Mouse (Mus musculus) liver, embryonic 18 days (tissue): ENCODE data around the gene Ifitm5. TPM values are rescaled to one million over a fixed set of nuclear protein-coding genes. Genes with fewer than 3 reads are reported as not detected.

Source experiments
- polyA plus RNA-seq: library from polyadenylated mRNA; depleted of rRNA; stranded (reverse); fragments of >200 nt; gene quantifications from 2 replicates; pipeline ENCODE4 v1.2.3, GENCODE M21; 2012; rRNA removed

Gene Ifitm5
- polyA plus RNA-seq: 0.67 and 0.85 TPM in 2 replicates

DNA sequence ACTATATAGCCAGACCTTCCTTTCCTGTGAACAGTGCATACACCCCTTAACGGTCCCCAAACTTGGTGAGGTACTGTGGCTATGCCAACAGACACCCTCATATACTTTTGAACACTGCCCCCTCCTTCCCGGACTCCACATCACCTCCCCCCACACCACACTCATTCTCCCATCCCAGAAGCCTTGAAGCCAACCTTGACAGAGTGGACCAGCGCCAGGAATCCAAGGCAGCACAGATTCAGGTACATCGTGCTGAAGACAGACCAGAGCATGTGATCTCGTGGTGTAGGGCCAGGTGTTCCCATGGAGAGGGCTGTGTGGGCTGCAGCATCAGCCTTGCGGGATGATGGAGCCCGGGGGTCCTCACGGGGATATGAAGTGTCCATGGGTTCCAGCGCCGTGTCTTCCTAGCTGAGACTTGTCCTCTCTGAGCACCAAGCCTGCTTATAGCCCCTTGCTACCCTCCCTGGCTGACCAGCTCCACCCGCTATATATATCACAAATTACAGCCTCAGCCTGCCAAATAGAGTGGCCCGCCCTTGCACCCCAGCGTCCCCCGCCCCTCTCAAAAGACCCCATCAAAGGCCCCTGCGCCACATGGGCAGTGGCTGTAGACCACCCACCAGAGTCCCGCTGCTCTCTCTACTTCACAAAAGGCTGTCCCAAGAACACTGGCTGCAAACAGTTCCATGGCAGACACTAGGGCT is at the start of gene Ifitm5:
TSS of gene Ifitm5 (minus strand) at position 468 of the 707 bp plus-strand sequence.

DNA sequence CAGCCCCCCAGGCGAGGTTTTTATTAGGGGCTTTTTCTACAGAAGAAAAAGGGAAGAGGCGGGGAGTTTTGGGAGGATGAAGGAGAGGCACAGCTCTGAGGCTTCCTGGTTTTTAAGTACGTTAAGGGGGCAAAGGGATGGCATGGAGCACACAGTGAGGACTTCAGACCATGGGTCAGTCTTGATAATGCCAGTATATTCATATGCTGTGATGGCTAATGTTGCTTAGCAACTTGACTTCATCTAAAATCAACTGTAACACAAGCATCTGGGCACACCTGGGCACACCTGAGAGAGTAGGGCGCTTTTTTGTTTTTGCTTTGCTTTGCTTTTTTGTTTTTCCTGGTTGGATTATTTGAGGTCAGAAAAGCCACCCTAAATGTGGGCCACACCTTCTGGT is 16.8 kb upstream of the Ifitm5 start, which contains the start of gene Ifitm1:
TSS of gene Ifitm1 (plus strand) at position 301 of the 400 bp plus-strand sequence.

GRCm38 (mm10) chr7:140955758-140956555 is 5.9 kb upstream of the Ifitm5 start, which contains the start of the genes Gm45717 and Ifitm2:
Gene Gm45717, minus strand, starts transcription at chr7:140955937.
Gene Ifitm2, minus strand, starts transcription at chr7:140955987.

DNA sequence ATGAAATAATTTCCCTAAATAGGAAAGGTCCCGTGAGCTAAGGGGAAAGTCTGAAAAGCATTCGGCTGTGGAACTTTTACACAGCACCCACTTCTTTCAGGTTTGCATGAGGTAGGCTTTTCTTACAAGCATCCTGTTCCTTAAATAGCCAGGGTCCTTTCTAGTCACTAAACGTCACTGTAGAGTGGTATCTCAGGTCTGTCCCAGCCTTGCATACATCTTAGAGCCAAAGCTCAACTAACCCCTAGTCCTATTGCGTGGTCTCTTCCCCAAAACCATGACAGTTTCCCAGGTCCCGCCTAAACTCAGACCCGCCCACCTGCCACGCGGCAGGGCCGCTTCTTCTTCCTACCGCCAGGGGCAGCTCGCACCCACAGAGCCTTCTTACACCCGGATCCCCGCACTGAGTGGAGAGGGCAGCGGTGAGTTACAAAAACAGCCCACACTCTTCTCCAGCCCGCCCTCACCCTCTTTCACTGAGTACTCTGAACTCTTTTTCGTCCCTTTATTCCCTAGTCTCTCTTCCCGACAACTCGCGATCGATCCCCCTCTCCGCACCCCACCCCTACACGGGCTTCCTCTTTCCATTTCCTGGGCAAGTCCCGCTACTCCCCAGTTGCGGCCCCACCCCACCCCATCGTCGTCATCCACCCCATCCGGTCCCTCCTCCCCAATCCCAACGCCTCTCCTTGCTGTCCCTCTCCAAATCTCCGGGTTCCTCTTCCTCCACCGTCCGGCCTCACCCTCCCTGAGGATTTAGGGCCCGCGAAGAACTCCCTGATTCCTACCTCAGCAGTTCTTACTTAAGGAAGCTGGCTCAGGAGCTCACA is 8.7 kb downstream of the Ifitm5 start, which contains the start of gene Pgghg:
TSS of gene Pgghg (plus strand) at position 170 of the 830 bp plus-strand sequence.

GRCm38 (mm10) chr7:140920418-140921029 is 29.6 kb downstream of the Ifitm5 start, which contains the start of gene Nlrp6:
Gene Nlrp6, plus strand, starts transcription at chr7:140920902.

DNA sequence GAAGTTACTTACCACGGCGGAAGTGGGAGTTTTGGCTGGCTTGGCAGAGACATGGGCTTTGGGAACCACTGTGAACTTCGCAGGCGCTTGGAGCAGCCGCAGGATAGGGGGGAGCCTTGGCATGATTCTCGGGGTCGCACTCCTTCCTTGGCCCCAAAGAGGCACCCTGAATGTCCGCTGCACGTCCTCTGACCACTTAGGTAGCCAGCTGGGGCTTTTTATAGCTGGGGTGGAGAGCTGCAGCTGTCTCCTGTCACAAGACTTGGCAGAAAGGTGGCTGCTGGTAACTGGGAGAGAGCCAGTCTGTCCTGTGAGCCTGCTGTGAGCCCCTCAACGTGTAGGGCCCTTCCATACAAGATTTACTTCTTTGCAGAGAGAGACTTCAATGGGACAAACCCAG is 49.9 kb downstream of the Ifitm5 start, which contains the start of gene Cox8b:
TSS of gene Cox8b (minus strand) at position 227 of the 400 bp plus-strand sequence.

Other genes starting within 250 kb of the Ifitm5 start
- gene Cyp2e1, start 186.6 kb downstream of the Ifitm5 start, polyA plus RNA-seq: 60.5 and 91.1 TPM in 2 replicates
- gene Syce1, start 162.4 kb downstream of the Ifitm5 start, polyA plus RNA-seq: 0.06 and 0.07 TPM in 2 replicates
- gene Zfp941, start 128.1 kb downstream of the Ifitm5 start, polyA plus RNA-seq: 0.17 and 0.21 TPM in 2 replicates
- gene Urah, start 115.3 kb downstream of the Ifitm5 start, polyA plus RNA-seq: 112 and 142 TPM in 2 replicates
- gene Scgb1c1, start 104.7 kb downstream of the Ifitm5 start, polyA plus RNA-seq: not detected in 2 replicates
- gene Odf3, start 102.5 kb downstream of the Ifitm5 start, polyA plus RNA-seq: not detected in 2 replicates
- not detected in 2 replicates for gene Gm45785, start 94.0 kb downstream of the Ifitm5 start, polyA plus RNA-seq
- 17.1 and 20.2 TPM in 2 replicates for gene Ric8a, start 93.3 kb downstream of the Ifitm5 start, polyA plus RNA-seq
- 18.5 TPM in 2 replicates for gene Bet1l, start 92.7 kb downstream of the Ifitm5 start, polyA plus RNA-seq
- gene Psmd13, start 68.3 kb downstream of the Ifitm5 start, polyA plus RNA-seq: 36.4 TPM in 2 replicates
- 46.5 and 51.9 TPM in 2 replicates for gene Sirt3, start 68.0 kb downstream of the Ifitm5 start, polyA plus RNA-seq
- gene Cox8b, start 49.8 kb downstream of the Ifitm5 start, polyA plus RNA-seq: 0.19 and 0.20 TPM in 2 replicates
- gene Nlrp6, start 29.4 kb downstream of the Ifitm5 start, polyA plus RNA-seq: 61.4 and 61.9 TPM in 2 replicates
- 12.3 and 13.2 TPM in 2 replicates for gene Pgghg, start 8.9 kb downstream of the Ifitm5 start, polyA plus RNA-seq
- 0.14 TPM in 1 of 2 replicates, not detected in the other for gene Gm45717, start 5.6 kb upstream of the Ifitm5 start, polyA plus RNA-seq
- 552 and 564 TPM in 2 replicates for gene Ifitm2, start 5.7 kb upstream of the Ifitm5 start, polyA plus RNA-seq
- gene Ifitm1, start 16.9 kb upstream of the Ifitm5 start, polyA plus RNA-seq: 53.0 and 54.4 TPM in 2 replicates
- 164 and 239 TPM in 2 replicates for gene Ifitm3, start 60.5 kb upstream of the Ifitm5 start, polyA plus RNA-seq
- 193 and 325 TPM in 2 replicates for gene Ifitm6, start 67.6 kb upstream of the Ifitm5 start, polyA plus RNA-seq
- gene Gm17387, start 78.8 kb upstream of the Ifitm5 start, polyA plus RNA-seq: not detected in 2 replicates
- gene B4galnt4, start 110.8 kb upstream of the Ifitm5 start, polyA plus RNA-seq: 0.46 and 0.61 TPM in 2 replicates
- 0.74 and 0.85 TPM in 2 replicates for gene Pkp3, start 127.9 kb upstream of the Ifitm5 start, polyA plus RNA-seq
- 17.1 and 19.8 TPM in 2 replicates for gene Sigirr, start 150.3 kb upstream of the Ifitm5 start, polyA plus RNA-seq
- gene Ano9, start 167.5 kb upstream of the Ifitm5 start, polyA plus RNA-seq: 7.8 and 10.3 TPM in 2 replicates
- gene Ptdss2, start 172.1 kb upstream of the Ifitm5 start, polyA plus RNA-seq: 41.9 and 44.3 TPM in 2 replicates
- gene Rnh1, start 222.6 kb upstream of the Ifitm5 start, polyA plus RNA-seq: 45.4 and 45.9 TPM in 2 replicates
- gene Hras, start 243.7 kb upstream of the Ifitm5 start, polyA plus RNA-seq: 39.5 and 41.3 TPM in 2 replicates
- gene Lrrc56, start 243.9 kb upstream of the Ifitm5 start, polyA plus RNA-seq: 3.1 and 3.4 TPM in 2 replicates